In the genomic region with DNA sequence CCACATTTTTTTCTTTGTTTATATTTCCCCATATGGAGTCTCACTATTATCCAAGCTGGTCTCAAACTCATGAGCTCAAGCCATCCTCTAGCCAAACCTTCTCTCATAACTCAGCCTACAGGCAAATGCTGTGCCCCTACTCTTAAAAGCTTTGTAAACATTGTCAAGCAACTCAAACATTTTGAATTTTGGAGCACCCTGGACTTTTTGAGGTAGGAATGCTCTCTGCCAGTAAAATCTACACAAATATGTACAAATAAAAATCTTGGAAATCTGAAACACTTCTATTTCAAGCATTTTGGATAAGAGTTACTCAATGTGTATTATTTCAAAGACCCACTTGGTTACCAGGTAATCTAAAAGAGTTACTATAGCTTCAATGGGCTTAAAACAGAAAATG, we compare ENCODE assay signal across 22 mouse cellular contexts. TPM values are rescaled to one million over a fixed set of nuclear protein-coding genes. Genes with fewer than 3 reads are reported as not detected.
DNase-seq lines count a peak whose midpoint lies in the region; ATAC-seq and TF ChIP-seq lines count a peak whose summit lies in the region.
"Had no signal": no experiment of that assay in that cellular context is flagged by ENCODE, and none has a peak within 500 bp of the region (broad histone marks: within the 10 kb centered on the region; RNA-seq: fewer than 3 reads in every experiment).

No protein-coding gene starts in this region.

- H3K27me3 ChIP-seq in lung, embryonic 15.5 days: no peaks in the 10 kb centered on the region
- no peaks in the 10 kb centered on the region for H3K27me3 ChIP-seq in lung, postnatal 0 days (replicated peaks; ENCODE audit: insufficient read depth, low read length)
- H3K27me3 ChIP-seq: embryonic facial prominence, embryonic 13.5 days; embryonic facial prominence, embryonic 15.5 days; forebrain, embryonic 12.5 days had no signal

- TF ChIP-seq CTCF in lung, postnatal 0 days (IDR thresholded peaks at IDR 0.05): no peak

- H3K36me3 ChIP-seq in lung, embryonic 15.5 days: no peaks in the 10 kb centered on the region
- no peaks in the 10 kb centered on the region for H3K36me3 ChIP-seq in lung, postnatal 0 days (ENCODE audit: insufficient read depth, low read length)
- H3K36me3 ChIP-seq: embryonic facial prominence, embryonic 13.5 days; embryonic facial prominence, embryonic 15.5 days; forebrain, embryonic 10.5 days; forebrain, embryonic 12.5 days had no signal

- peaks cover 9% of the 10 kb centered on the region; the same call in 1 of the 2 replicates for H3K4me1 ChIP-seq in lung, embryonic 15.5 days
- no peaks in the 10 kb centered on the region for H3K4me1 ChIP-seq in lung, postnatal 0 days (ENCODE audit: insufficient read depth, low read depth, low read length)
- H3K4me1 ChIP-seq: embryonic facial prominence, embryonic 15.5 days; forebrain, embryonic 10.5 days had no signal

- H3K4me3 ChIP-seq in lung, embryonic 15.5 days: no peak overlapping the region
- no peak overlapping the region for H3K4me3 ChIP-seq in lung, postnatal 0 days (ENCODE audit: low read depth, low read length)
- H3K4me3 ChIP-seq: embryonic facial prominence, embryonic 13.5 days; embryonic facial prominence, embryonic 15.5 days; erythroblast, embryonic 14.5 days; forebrain, embryonic 10.5 days; forebrain, embryonic 12.5 days had no signal

- H3K9ac ChIP-seq in lung, embryonic 15.5 days: no peak overlapping the region
- no peak overlapping the region for H3K9ac ChIP-seq in lung, postnatal 0 days (replicated peaks; ENCODE audit: low read depth)
- H3K9ac ChIP-seq: embryonic facial prominence, embryonic 13.5 days; embryonic facial prominence, embryonic 15.5 days; forebrain, embryonic 12.5 days had no signal

- H3K27ac ChIP-seq in lung, embryonic 15.5 days: no peak overlapping the region
- H3K27ac ChIP-seq in lung, postnatal 0 days (ENCODE audit: low read length): no peak overlapping the region
- H3K27ac ChIP-seq: embryonic facial prominence, embryonic 13.5 days; embryonic facial prominence, embryonic 15.5 days; forebrain, embryonic 10.5 days; forebrain, embryonic 12.5 days had no signal

- ATAC-seq in lung, embryonic 15.5 days (ENCODE audit: borderline replicate concordance, extremely low read depth, low FRiP score, low TSS enrichment): peak; percentile 39; the same call in 1 of the 2 replicates
- peak; percentile 61 for ATAC-seq in lung, postnatal 0 days
- ATAC-seq: forebrain, embryonic 14.5 days; forebrain, embryonic 16.5 days had no signal

- no peak for DNase-seq in lung, postnatal 14 days
- peak; percentile 61 for DNase-seq in lung, postnatal 0 days (ENCODE audit: low spot score)
- no peak for DNase-seq in lung, postnatal 36 days
- DNase-seq: adrenal gland, adult 2 months; adrenal gland, postnatal 10 days; adrenal gland, postnatal 25 days; cerebellum, adult 11 months; cerebellum, adult 18-20 months; cerebellum, adult 8-10 months; cerebellum, adult 9-11 months; cerebellum, postnatal 14 days; cerebellum, postnatal 36 days; embryo, embryonic 11 days had no signal

- H3K9me3 ChIP-seq in lung, embryonic 15.5 days: no peaks in the 10 kb centered on the region
- H3K9me3 ChIP-seq in lung, postnatal 0 days (ENCODE audit: low read length): no peaks in the 10 kb centered on the region
- H3K9me3 ChIP-seq: embryonic facial prominence, embryonic 13.5 days; embryonic facial prominence, embryonic 15.5 days; forebrain, embryonic 10.5 days; forebrain, embryonic 12.5 days had no signal

- H3K4me2 ChIP-seq in lung, embryonic 15.5 days: no peak overlapping the region
- H3K4me2 ChIP-seq in lung, postnatal 0 days (replicated peaks; ENCODE audit: low read depth, low read length): no peak overlapping the region
- H3K4me2 ChIP-seq: embryonic facial prominence, embryonic 13.5 days; embryonic facial prominence, embryonic 15.5 days; forebrain, embryonic 12.5 days had no signal

- TF ChIP-seq EP300 in lung, postnatal 0 days (IDR thresholded peaks at IDR 0.05): peak; percentile 77

RNA-seq across cellular contexts. Expression of gene Fam184a, which starts 10.9 kb away (rescaled TPM):
- polyA plus RNA-seq in lung, embryonic 15.5 days (2015; fragmentation: Nextera tagmentation; extraction: Ambion mirVana): 3.8 and 5.2 TPM in 2 replicates
- polyA plus RNA-seq in lung, postnatal 0 days (2015; fragmentation: Nextera tagmentation; extraction: Ambion mirVana): 6.4 TPM in 2 replicates
- polyA plus RNA-seq: C2C12; erythroblast, embryonic 14.5 days had no signal
